25 mouse cellular contexts compared by ENCODE assay signal in genomic region chr16:96655548-96655947, GRCm38 (mm10).
"Had no signal": no experiment of that assay in that cellular context is flagged by ENCODE, and none has a peak within 500 bp of the region (broad histone marks: within the 10 kb centered on the region; RNA-seq: fewer than 3 reads in every experiment).

No protein-coding gene starts in this region.

- H3K9ac ChIP-seq: embryonic facial prominence, embryonic 12.5 days; embryonic facial prominence, embryonic 13.5 days; embryonic facial prominence, embryonic 15.5 days; forebrain, embryonic 12.5 days; forebrain, embryonic 13.5 days; forebrain, embryonic 15.5 days; forebrain, postnatal 0 days had no signal

- H3K4me3 ChIP-seq: embryonic facial prominence, embryonic 10.5 days; embryonic facial prominence, embryonic 12.5 days; embryonic facial prominence, embryonic 13.5 days; embryonic facial prominence, embryonic 15.5 days; erythroblast, embryonic 14.5 days; forebrain, embryonic 10.5 days; forebrain, embryonic 12.5 days; forebrain, embryonic 13.5 days; forebrain, embryonic 15.5 days; gastrocnemius, adult 2 months; heart, adult 2 months had no signal

- H3K4me1 ChIP-seq: embryonic facial prominence, embryonic 10.5 days; embryonic facial prominence, embryonic 12.5 days; forebrain, embryonic 12.5 days; forebrain, embryonic 15.5 days had no signal

- H3K27me3 ChIP-seq: embryonic facial prominence, embryonic 12.5 days; embryonic facial prominence, embryonic 13.5 days; embryonic facial prominence, embryonic 15.5 days; forebrain, embryonic 12.5 days; forebrain, embryonic 13.5 days; forebrain, embryonic 15.5 days had no signal

- H3K27ac ChIP-seq: embryonic facial prominence, embryonic 10.5 days; embryonic facial prominence, embryonic 12.5 days; embryonic facial prominence, embryonic 13.5 days; embryonic facial prominence, embryonic 15.5 days; forebrain, embryonic 10.5 days; forebrain, embryonic 12.5 days; forebrain, embryonic 13.5 days; forebrain, embryonic 15.5 days; gastrocnemius, adult 2 months; heart, adult 2 months had no signal

- H3K9me3 ChIP-seq: embryonic facial prominence, embryonic 10.5 days; embryonic facial prominence, embryonic 12.5 days; embryonic facial prominence, embryonic 13.5 days; embryonic facial prominence, embryonic 15.5 days; forebrain, embryonic 10.5 days; forebrain, embryonic 12.5 days; forebrain, embryonic 13.5 days; forebrain, embryonic 15.5 days had no signal

- DNase-seq: cerebellum, adult 9-10 months; cerebellum, adult 9-11 months; cerebellum, postnatal 10 days; cerebellum, postnatal 14 days; cerebellum, postnatal 25 days; cerebellum, postnatal 36 days; embryo, embryonic 11 days; forebrain, postnatal 0 days; gastrocnemius, adult 2 months; gastrocnemius, postnatal 10 days; gastrocnemius, postnatal 14 days; gastrocnemius, postnatal 25 days; gastrocnemius, postnatal 36 days; heart, adult 11 months; heart, adult 18-20 months; heart, adult 2 months had no signal

- H3K4me2 ChIP-seq: embryonic facial prominence, embryonic 12.5 days; embryonic facial prominence, embryonic 13.5 days; embryonic facial prominence, embryonic 15.5 days; forebrain, embryonic 12.5 days; forebrain, embryonic 13.5 days; forebrain, embryonic 15.5 days had no signal

- H3K36me3 ChIP-seq: embryonic facial prominence, embryonic 10.5 days; embryonic facial prominence, embryonic 12.5 days; embryonic facial prominence, embryonic 13.5 days; embryonic facial prominence, embryonic 15.5 days; forebrain, embryonic 10.5 days; forebrain, embryonic 12.5 days; forebrain, embryonic 15.5 days had no signal
